Mouse (Mus musculus) kidney, postnatal 4 days (tissue): ENCODE measurements around the gene Elf5.

Source experiments
- DNase-seq, 2 experiments: peaks; one replicate each; pipeline ENCODE4 v3.0.0; 2021; ENCODE audit warnings: mixed read lengths in 2 of 2

Gene Elf5

GRCm38 (mm10) chr2:103478326-103478725 is 66.8 kb downstream of the Elf5 start:
- DNase-seq, result no peak

GRCm38 (mm10) chr2:103480240-103480639 is 68.8 kb downstream of the Elf5 start:
- no peak for DNase-seq

GRCm38 (mm10) chr2:103480871-103481270 is 69.4 kb downstream of the Elf5 start:
- no peak for DNase-seq

GRCm38 (mm10) chr2:103481314-103482231 is 70.1 kb downstream of the Elf5 start:
- no peak for DNase-seq

DNA sequence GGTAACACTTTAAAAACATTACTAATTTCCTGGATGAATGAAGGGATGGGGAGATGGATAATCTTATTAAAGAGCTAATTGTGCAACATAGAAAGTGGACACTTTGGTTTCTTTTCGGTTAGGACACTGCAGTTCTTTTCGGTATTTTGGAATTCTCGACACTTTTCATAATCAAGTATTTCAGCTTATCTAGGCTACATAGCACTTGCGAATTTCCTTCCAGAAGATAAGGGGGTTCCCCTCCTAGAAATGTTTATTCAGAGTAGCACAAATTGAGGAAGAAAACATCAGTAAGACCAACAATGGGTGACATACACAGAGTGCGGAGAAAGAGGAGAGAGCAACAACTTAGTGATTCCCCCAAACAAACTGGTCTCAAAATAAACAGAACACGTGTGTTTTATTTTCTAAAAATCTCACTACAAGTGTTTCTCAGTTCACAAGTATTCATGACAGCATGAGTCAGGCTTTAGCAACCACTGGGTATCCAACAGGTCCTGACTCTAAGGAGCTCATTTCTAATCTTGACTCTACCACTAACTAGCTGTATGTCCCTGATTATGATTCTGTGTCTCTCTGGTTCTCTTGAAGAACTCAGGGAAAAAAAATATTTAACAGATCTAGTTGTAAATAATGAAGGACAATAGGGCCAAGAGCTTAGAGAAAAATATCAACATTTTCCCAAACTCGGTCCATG is 71.9 kb downstream of the Elf5 start:
- no peak for DNase-seq

- DNase-seq, result no peak
Measured at GRCm38 (mm10) chr2:103483986-103484520, 72.6 kb downstream of the Elf5 start.

- peak; percentile 97 to 99 for DNase-seq
Measured at GRCm38 (mm10) chr2:103484617-103485401, 73.3 kb downstream of the Elf5 start, which contains the start of gene Cat. Gene Cat (minus strand): TSS chr2:103485160.

DNA sequence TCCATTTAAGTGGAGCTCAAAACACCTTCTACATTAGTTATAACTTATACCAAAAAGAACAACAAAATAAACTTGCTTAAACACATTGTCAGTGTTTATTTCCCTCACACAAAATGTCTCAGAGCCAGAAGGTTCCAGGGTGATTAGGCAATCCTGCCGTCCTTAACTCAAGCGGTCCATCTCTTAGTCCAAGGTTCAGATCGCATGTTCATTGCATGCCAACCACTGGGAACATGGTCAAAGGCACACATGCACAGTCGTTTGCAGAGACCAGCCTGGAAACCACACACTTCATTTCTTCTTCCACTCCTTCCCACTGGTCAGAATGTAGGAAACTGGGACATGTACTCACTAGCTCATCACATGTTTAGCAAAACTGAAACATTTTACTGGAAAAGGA is 81.0 kb downstream of the Elf5 start:
- no peak for DNase-seq

- no peak for DNase-seq
Measured at GRCm38 (mm10) chr2:103493827-103494226, 82.3 kb downstream of the Elf5 start.

DNA sequence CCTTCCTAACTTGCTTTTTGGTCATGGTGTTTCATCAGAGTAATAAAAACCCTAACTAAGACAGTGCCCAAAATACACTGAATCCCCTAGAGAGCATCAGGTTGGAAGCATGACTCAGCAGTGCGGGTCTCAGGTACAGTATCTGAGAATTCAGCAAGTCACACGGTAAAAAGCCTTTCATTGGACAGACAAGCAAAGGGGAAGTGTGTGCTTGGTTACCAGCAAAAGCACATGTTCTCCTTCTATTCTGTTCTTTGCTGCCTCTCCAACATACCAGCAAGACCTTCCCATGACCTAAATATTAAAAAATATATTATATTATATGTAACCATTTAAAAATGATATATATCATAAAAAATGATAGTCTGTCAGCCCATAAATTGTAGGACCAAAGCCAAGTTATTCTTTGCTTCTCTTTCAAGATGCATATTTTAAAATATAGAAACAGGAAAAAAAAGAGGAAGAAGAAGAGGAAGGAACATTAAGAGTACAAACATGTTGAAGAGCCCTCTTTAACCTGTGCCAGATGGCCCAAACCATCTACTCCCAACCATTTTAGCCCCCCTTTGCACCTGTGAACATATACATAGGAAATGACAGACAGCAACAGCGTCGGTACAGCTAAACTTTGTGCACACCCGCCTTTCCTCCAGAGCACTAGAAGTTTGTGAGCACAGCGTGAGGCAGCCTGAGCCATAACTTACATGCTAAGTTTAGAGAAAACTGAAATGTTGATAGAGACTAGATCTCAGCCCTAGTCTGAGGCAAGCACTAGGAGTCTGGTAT is 84.3 kb downstream of the Elf5 start:
- no peak for DNase-seq
